Mouse (Mus musculus) heart, embryonic 16.5 days (tissue): ENCODE results near the gene Hipk3. TPM values are rescaled to one million over a fixed set of nuclear protein-coding genes. Genes with fewer than 3 reads are reported as not detected.

Experiments used
- ATAC-seq: fragments of 200-750 bp; cut with Nextera tagmentation; replicated peaks from 2 replicates; pipeline ENCODE4 v1.8.0; 2017; ENCODE audit warnings: moderate number of reproducible peaks; ENCODE audit not compliant: insufficient read depth, low FRiP score; ENCODE audit errors: extremely low read depth
- H3K27ac ChIP-seq: fragments of 300-500 bp; sonication (generic); 2 replicates; pipeline ENCODE4 v1.5.1; 2014; ENCODE audit warnings: mild to moderate bottlenecking, low read length, control low read depth, moderate library complexity
- H3K27me3 ChIP-seq: fragments of 300-500 bp; sonication (generic); 2 replicates; pipeline ENCODE4 v1.6.1; 2014; ENCODE audit warnings: low read length, mixed read lengths; ENCODE audit not compliant: control insufficient read depth, insufficient read depth
- H3K36me3 ChIP-seq: fragments of 300-500 bp; sonication (generic); 2 replicates; pipeline ENCODE4 v1.6.1; 2014; ENCODE audit not compliant: control insufficient read depth, insufficient read depth
- H3K4me1 ChIP-seq: fragments of 300-500 bp; sonication (generic); 2 replicates; pipeline ENCODE4 v1.6.1; 2014; ENCODE audit warnings: low read length, mixed read lengths; ENCODE audit not compliant: control insufficient read depth, insufficient read depth
- H3K4me2 ChIP-seq: fragments of 300-500 bp; sonication (generic); 2 replicates; pipeline ENCODE4 v1.6.1; 2014; ENCODE audit warnings: low read depth, mild to moderate bottlenecking, control low read depth, low read length
- H3K4me3 ChIP-seq: fragments of 300-500 bp; sonication (generic); 2 replicates; pipeline ENCODE4 v1.5.1; 2014; ENCODE audit warnings: mild to moderate bottlenecking, control low read depth, low read length
- H3K9ac ChIP-seq: fragments of 300-500 bp; sonication (generic); 2 replicates; pipeline ENCODE4 v1.6.1; 2014; ENCODE audit warnings: low read length, control low read depth
- H3K9me3 ChIP-seq: fragments of 300-500 bp; sonication (generic); replicated peaks from 2 replicates; pipeline ENCODE4 v1.6.1; 2016; ENCODE audit warnings: low read length; ENCODE audit not compliant: control insufficient read depth
- WGBS: fragments of 180-500 bp; shearing (Covaris S2); extraction: QIAGEN DNeasy Blood & Tissue Kit; methylation state at CpG from one replicate; pipeline ENCODE4 v1.1.7; 2014; 5-methylcytosine and 5-hydroxymethylcytosine counted together
- polyA plus RNA-seq: library from polyadenylated mRNA; unstranded; fragments of >200 nt; fragmentation: Nextera tagmentation; extraction: Ambion mirVana; gene quantifications from 2 replicates; pipeline ENCODE4 v1.2.1, GENCODE M21; 2015

Gene Hipk3
- polyA plus RNA-seq, 1 experiment from 2014 or later, result 33.4 TPM

- ATAC-seq, result no peak
- H3K36me3 ChIP-seq, result no peaks in the 10 kb centered on the region
- H3K27me3 ChIP-seq, result no peaks in the 10 kb centered on the region
- WGBS, result 75% methylated on average over 6 of the region's 6 CpGs
- no peak overlapping the region for H3K4me3 ChIP-seq
- H3K4me2 ChIP-seq, result no peak overlapping the region
- no peak overlapping the region for H3K9ac ChIP-seq
- H3K27ac ChIP-seq, result no peak overlapping the region
- H3K4me1 ChIP-seq, result no peaks in the 10 kb centered on the region
- peaks cover 8% of the 10 kb centered on the region for H3K9me3 ChIP-seq
These were observed 95.5 kb downstream of the Hipk3 start for GRCm38 (mm10) chr2:104398651-104399290.

- Histone ChIP-seq H3K4me1 (no peaks in the 10 kb centered on the region), H3K36me3 (no peaks in the 10 kb centered on the region), H3K9ac (no peak overlapping the region), H3K27ac (no peak overlapping the region), H3K27me3 (no peaks in the 10 kb centered on the region), H3K4me2 (no peak overlapping the region), H3K9me3 (peaks cover 8% of the 10 kb centered on the region), H3K4me3 (no peak overlapping the region)
- ATAC-seq, result no peak
- WGBS, result 77% methylated on average over 9 of the region's 9 CpGs
These were observed 98.3 kb downstream of the Hipk3 start for GRCm38 (mm10) chr2:104395961-104396360.

GRCm38 (mm10) chr2:104394769-104395168 is 99.5 kb downstream of the Hipk3 start:
- no peak overlapping the region for H3K4me3 ChIP-seq
- H3K36me3 ChIP-seq, result no peaks in the 10 kb centered on the region
- H3K4me1 ChIP-seq, result no peaks in the 10 kb centered on the region
- ATAC-seq, result no peak
- H3K27ac ChIP-seq, result no peak overlapping the region
- 56% methylated on average over 2 of the region's 2 CpGs for WGBS
- H3K4me2 ChIP-seq, result no peak overlapping the region
- no peaks in the 10 kb centered on the region for H3K27me3 ChIP-seq
- no peak overlapping the region for H3K9ac ChIP-seq
- H3K9me3 ChIP-seq, result peaks cover 3% of the 10 kb centered on the region

- H3K36me3 ChIP-seq, result no peaks in the 10 kb centered on the region
- H3K9me3 ChIP-seq, result no peaks in the 10 kb centered on the region
- H3K4me3 ChIP-seq, result no peak overlapping the region
- no peaks in the 10 kb centered on the region; the same call in 1 of the 2 replicates for H3K4me1 ChIP-seq
- H3K27me3 ChIP-seq, result no peaks in the 10 kb centered on the region
- WGBS, result 63% methylated on average over 4 of the region's 4 CpGs
- H3K4me2 ChIP-seq, result no peak overlapping the region
- H3K27ac ChIP-seq, result no peak overlapping the region
- ATAC-seq, result no peak
- H3K9ac ChIP-seq, result no peak overlapping the region
These were observed 101.4 kb downstream of the Hipk3 start for GRCm38 (mm10) chr2:104392700-104393312.

- Histone ChIP-seq H3K27ac (no peak overlapping the region), H3K4me1 (no peaks in the 10 kb centered on the region; the same call in 1 of the 2 replicates), H3K9ac (no peak overlapping the region), H3K36me3 (no peaks in the 10 kb centered on the region), H3K27me3 (no peaks in the 10 kb centered on the region), H3K9me3 (no peaks in the 10 kb centered on the region), H3K4me2 (no peak overlapping the region), H3K4me3 (no peak overlapping the region)
- ATAC-seq, result no peak
- WGBS, result 91% methylated on average over 11 of the region's 11 CpGs
These were observed 105.0 kb downstream of the Hipk3 start for GRCm38 (mm10) chr2:104389231-104389630.

- Histone ChIP-seq H3K9me3 (no peaks in the 10 kb centered on the region), H3K36me3 (no peaks in the 10 kb centered on the region), H3K27ac (no peak overlapping the region), H3K27me3 (no peaks in the 10 kb centered on the region), H3K4me3 (no peak overlapping the region), H3K4me1 (no peaks in the 10 kb centered on the region; the same call in 1 of the 2 replicates), H3K9ac (no peak overlapping the region), H3K4me2 (no peak overlapping the region)
- WGBS, result 83% methylated on average over 2 of the region's 2 CpGs
- no peak for ATAC-seq
These were observed 108.3 kb downstream of the Hipk3 start for GRCm38 (mm10) chr2:104385941-104386340.

GRCm38 (mm10) chr2:104383589-104383988 is 110.7 kb downstream of the Hipk3 start:
- Histone ChIP-seq H3K27me3 (peaks cover 9% of the 10 kb centered on the region), H3K9me3 (no peaks in the 10 kb centered on the region), H3K27ac (no peak overlapping the region), H3K4me3 (no peak overlapping the region), H3K36me3 (no peaks in the 10 kb centered on the region), H3K4me2 (no peak overlapping the region), H3K4me1 (no peaks in the 10 kb centered on the region; the same call in 1 of the 2 replicates), H3K9ac (no peak overlapping the region)
- 86% methylated on average over 4 of the region's 4 CpGs for WGBS
- ATAC-seq, result no peak

GRCm38 (mm10) chr2:104382813-104383212 is 111.4 kb downstream of the Hipk3 start:
- Histone ChIP-seq H3K4me2 (no peak overlapping the region), H3K9me3 (no peaks in the 10 kb centered on the region), H3K36me3 (no peaks in the 10 kb centered on the region), H3K27ac (no peak overlapping the region), H3K4me1 (no peaks in the 10 kb centered on the region), H3K4me3 (no peak overlapping the region), H3K27me3 (peaks cover 9% of the 10 kb centered on the region), H3K9ac (no peak overlapping the region)
- WGBS, result 72% methylated on average over 6 of the region's 6 CpGs
- ATAC-seq, result no peak

- H3K27me3 ChIP-seq, result peaks cover 9% of the 10 kb centered on the region
- H3K27ac ChIP-seq, result no peak overlapping the region
- no peak overlapping the region for H3K4me3 ChIP-seq
- H3K4me2 ChIP-seq, result no peak overlapping the region
- H3K4me1 ChIP-seq, result no peaks in the 10 kb centered on the region
- WGBS, result 21% methylated on average over 7 of the region's 7 CpGs
- H3K36me3 ChIP-seq, result no peaks in the 10 kb centered on the region
- no peak overlapping the region for H3K9ac ChIP-seq
- no peaks in the 10 kb centered on the region for H3K9me3 ChIP-seq
- ATAC-seq, result no peak
These were observed 114.9 kb downstream of the Hipk3 start for GRCm38 (mm10) chr2:104379304-104379703.
